Mouse (Mus musculus) liver, adult 2 months (tissue): ENCODE measurements around the gene 4930535I16Rik.

Source experiments
- CTCF ChIP-seq: fragments of 200-500 bp; IDR thresholded peaks from 2 replicates; pipeline ENCODE4 v1.5.1; 2011; ENCODE audit warnings: low read depth, low read length, control low read depth
- POLR2A ChIP-seq: fragments of 200-500 bp; IDR thresholded peaks from 2 replicates; pipeline ENCODE4 v1.6.1; 2011; ENCODE audit warnings: low read length, control low read depth; ENCODE audit not compliant: insufficient read depth; ENCODE audit errors: extremely low read depth

DNA sequence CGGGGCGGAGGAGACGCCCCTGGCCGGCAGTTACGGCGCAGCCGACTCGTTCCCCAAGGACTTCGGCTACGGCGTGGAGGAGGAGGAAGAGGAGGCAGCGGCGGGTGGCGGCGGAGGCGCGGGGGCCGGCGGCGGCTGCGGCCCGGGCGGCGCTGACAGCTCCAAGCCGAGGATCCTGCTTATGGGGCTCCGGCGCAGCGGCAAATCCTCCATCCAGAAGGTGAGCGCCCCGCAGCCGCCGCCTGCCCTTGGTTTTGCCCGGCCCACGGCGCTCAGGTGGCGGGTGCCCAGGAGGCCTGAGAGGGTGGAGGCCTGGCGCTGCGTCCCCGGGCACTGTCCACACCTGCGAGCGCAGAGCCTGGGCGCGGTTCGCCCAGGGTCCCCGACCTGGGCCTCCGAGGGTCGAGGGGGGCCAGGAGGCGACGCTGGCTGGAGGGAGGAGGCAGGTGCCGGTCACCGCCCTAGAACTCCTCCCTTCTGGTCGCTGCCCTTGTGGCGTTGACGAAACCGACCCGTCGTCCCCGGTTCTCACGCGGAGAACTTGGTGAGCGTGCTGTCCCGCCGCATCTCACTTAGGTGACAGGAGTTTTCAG lies at the start of gene 4930535I16Rik:
- 0 out of 2 replicates have a peak, but pooled peaks have one; percentile 23 for TF ChIP-seq POLR2A
- TF ChIP-seq CTCF: no peak
